Mouse (Mus musculus): Measurements from ENCODE around the gene Sphk2.

Sphk2 gene

GRCm38 (mm10) chr7:45717918-45718297 is at the start of gene Sphk2:
Gene Sphk2, minus strand, starts transcription at chr7:45718002.
- DNase-seq (ENCODE audit: inconsistent age in 2 of 2, low spot score in 1 of 2), result peak; percentile 98 to 99

GRCm38 (mm10) chr7:45767500-45767899 is 49.7 kb upstream of the Sphk2 start:
- no peak for DNase-seq (ENCODE audit: inconsistent age in 2 of 2, low spot score in 1 of 2)

- DNase-seq (ENCODE audit: inconsistent age in 2 of 2, low spot score in 1 of 2), result no peak
Observed at GRCm38 (mm10) chr7:45766764-45767163, 49.0 kb upstream of the Sphk2 start.

- DNase-seq (ENCODE audit: inconsistent age in 2 of 2, low spot score in 1 of 2), result no peak
Observed at GRCm38 (mm10) chr7:45765995-45766394, 48.2 kb upstream of the Sphk2 start.

- no peak for DNase-seq (ENCODE audit: inconsistent age in 2 of 2, low spot score in 1 of 2)
Observed at GRCm38 (mm10) chr7:45760151-45760550, 42.3 kb upstream of the Sphk2 start.

GRCm38 (mm10) chr7:45759400-45759799 is 41.6 kb upstream of the Sphk2 start:
- DNase-seq (ENCODE audit: inconsistent age in 2 of 2, low spot score in 1 of 2), result no peak

GRCm38 (mm10) chr7:45755703-45756102 is 37.9 kb upstream of the Sphk2 start:
- DNase-seq (ENCODE audit: inconsistent age in 2 of 2, low spot score in 1 of 2), result no peak

- no peak for DNase-seq (ENCODE audit: inconsistent age in 2 of 2, low spot score in 1 of 2)
Observed at GRCm38 (mm10) chr7:45750162-45750561, 32.4 kb upstream of the Sphk2 start.

- DNase-seq (ENCODE audit: inconsistent age in 2 of 2, low spot score in 1 of 2), result no peak
Observed at GRCm38 (mm10) chr7:45749401-45749800, 31.6 kb upstream of the Sphk2 start.

GRCm38 (mm10) chr7:45748110-45748509 is 30.3 kb upstream of the Sphk2 start:
- peak in 1 of 2 experiments; percentile 57 for DNase-seq (ENCODE audit: inconsistent age in 2 of 2, low spot score in 1 of 2)

GRCm38 (mm10) chr7:45747450-45747849 is 29.6 kb upstream of the Sphk2 start:
- no peak for DNase-seq (ENCODE audit: inconsistent age in 2 of 2, low spot score in 1 of 2)

GRCm38 (mm10) chr7:45746518-45746917 is 28.7 kb upstream of the Sphk2 start:
- DNase-seq (ENCODE audit: inconsistent age in 2 of 2, low spot score in 1 of 2), result no peak

GRCm38 (mm10) chr7:45744387-45744786 is 26.6 kb upstream of the Sphk2 start:
- peak; percentile 67 to 90 for DNase-seq (ENCODE audit: inconsistent age in 2 of 2, low spot score in 1 of 2)

- DNase-seq (ENCODE audit: inconsistent age in 2 of 2, low spot score in 1 of 2), result peak; percentile 69 to 72
Observed at GRCm38 (mm10) chr7:45742338-45742737, 24.5 kb upstream of the Sphk2 start.

- no peak for DNase-seq (ENCODE audit: inconsistent age in 2 of 2, low spot score in 1 of 2)
Observed at GRCm38 (mm10) chr7:45741777-45742176, 24.0 kb upstream of the Sphk2 start.

GRCm38 (mm10) chr7:45741308-45741707 is 23.5 kb upstream of the Sphk2 start:
- no peak for DNase-seq (ENCODE audit: inconsistent age in 2 of 2, low spot score in 1 of 2)

- DNase-seq (ENCODE audit: inconsistent age in 2 of 2, low spot score in 1 of 2), result no peak
Observed at GRCm38 (mm10) chr7:45739820-45740219, 22.0 kb upstream of the Sphk2 start.

GRCm38 (mm10) chr7:45739162-45739763 is 21.5 kb upstream of the Sphk2 start:
- peak; percentile 82 to 94 for DNase-seq (ENCODE audit: inconsistent age in 2 of 2, low spot score in 1 of 2)

- DNase-seq (ENCODE audit: inconsistent age in 2 of 2, low spot score in 1 of 2), result no peak
Observed at GRCm38 (mm10) chr7:45733477-45733876, 15.7 kb upstream of the Sphk2 start.

- peak; percentile 55 to 75 for DNase-seq (ENCODE audit: inconsistent age in 2 of 2, low spot score in 1 of 2)
Observed at GRCm38 (mm10) chr7:45730727-45731431, 13.1 kb upstream of the Sphk2 start.

- DNase-seq (ENCODE audit: inconsistent age in 2 of 2, low spot score in 1 of 2), result peak; percentile 4 to 21
Observed at GRCm38 (mm10) chr7:45727625-45728024, 9.8 kb upstream of the Sphk2 start.

- peak; percentile 78 to 83 for DNase-seq (ENCODE audit: inconsistent age in 2 of 2, low spot score in 1 of 2)
Observed at GRCm38 (mm10) chr7:45726419-45726818, 8.6 kb upstream of the Sphk2 start.

GRCm38 (mm10) chr7:45725713-45726112 is 7.9 kb upstream of the Sphk2 start, which contains the start of gene Spaca4:
Gene Spaca4, minus strand, starts transcription at chr7:45725813.
- DNase-seq (ENCODE audit: inconsistent age in 2 of 2, low spot score in 1 of 2), result no peak

All from adrenal gland, adult (tissue).